In genomic region chr9:43339614-43340020, GRCm38 (mm10) we compare ENCODE assay signal across 9 mouse cellular contexts. TPM values are rescaled to one million over a fixed set of nuclear protein-coding genes. Genes with fewer than 3 reads are reported as not detected.
DNase-seq lines count a peak whose midpoint lies in the region; ATAC-seq and TF ChIP-seq lines count a peak whose summit lies in the region.
"Had no signal": no experiment of that assay in that cellular context is flagged by ENCODE, and none has a peak within 500 bp of the region (broad histone marks: within the 10 kb centered on the region; RNA-seq: fewer than 3 reads in every experiment).

No protein-coding gene starts in this region.

- H3K9ac ChIP-seq in embryonic facial prominence, embryonic 14.5 days (ENCODE audit: low read depth, low read length) = no peak overlapping the region
- H3K9ac ChIP-seq: limb, embryonic 13.5 days had no signal

- H3K9me3 ChIP-seq in G1E (replicated peaks) = peaks cover 33% of the 10 kb centered on the region
- no peaks in the 10 kb centered on the region for H3K9me3 ChIP-seq in embryonic facial prominence, embryonic 14.5 days (ENCODE audit: control insufficient read depth, low read length)
- H3K9me3 ChIP-seq: limb, embryonic 13.5 days had no signal

- no peak for DNase-seq in G1E (ENCODE audit: low spot score)
- DNase-seq in adrenal gland, postnatal 4 days (ENCODE audit: low spot score in 2 of 2) = peak; percentile 27 to 29
- DNase-seq in embryonic facial prominence, embryonic 14.5 days (ENCODE audit: low spot score) = peak; percentile 54
- peak; percentile 75 to 85 for DNase-seq in heart, postnatal 36 days
- DNase-seq in layer of hippocampus, adult 9-11 months = peak; percentile 48
- DNase-seq in lung, postnatal 36 days = peak; percentile 77
- DNase-seq in right cerebral cortex, postnatal 14 days = peak; percentile 83
- DNase-seq in yolk sac, embryonic 10.5 days (ENCODE audit: low spot score) = no peak

- H3K4me3 ChIP-seq in G1E (ENCODE audit: low read depth, low read length) = no peak overlapping the region
- H3K4me3 ChIP-seq in embryonic facial prominence, embryonic 14.5 days (ENCODE audit: low read depth, low read length) = no peak overlapping the region
- H3K4me3 ChIP-seq: limb, embryonic 13.5 days had no signal

- H3K27ac ChIP-seq in embryonic facial prominence, embryonic 14.5 days (replicated peaks; ENCODE audit: low read depth, low read length) = no peak overlapping the region
- H3K27ac ChIP-seq: limb, embryonic 13.5 days had no signal

- no peaks in the 10 kb centered on the region; the same call in 1 of the 2 replicates for H3K27me3 ChIP-seq in G1E (ENCODE audit: insufficient read depth, low read length)
- H3K27me3 ChIP-seq in embryonic facial prominence, embryonic 14.5 days (replicated peaks; ENCODE audit: control insufficient read depth, insufficient read depth, low read length) = no peaks in the 10 kb centered on the region
- H3K27me3 ChIP-seq: limb, embryonic 13.5 days had no signal

- H3K36me3 ChIP-seq in G1E (replicated peaks) = no peaks in the 10 kb centered on the region
- H3K36me3 ChIP-seq in embryonic facial prominence, embryonic 14.5 days (ENCODE audit: control insufficient read depth, insufficient read depth, low read length) = no peaks in the 10 kb centered on the region
- H3K36me3 ChIP-seq: limb, embryonic 13.5 days had no signal

- no peaks in the 10 kb centered on the region for H3K4me1 ChIP-seq in G1E (ENCODE audit: insufficient read depth, low read depth, low read length)
- no peaks in the 10 kb centered on the region for H3K4me1 ChIP-seq in embryonic facial prominence, embryonic 14.5 days (ENCODE audit: control insufficient read depth, insufficient read depth, low read length)
- H3K4me1 ChIP-seq: limb, embryonic 13.5 days had no signal

- peak; percentile 31; the same call in 1 of the 2 replicates for TF ChIP-seq CTCF in G1E (IDR thresholded peaks at IDR 0.05; ENCODE audit: low read depth, low read length)

- ATAC-seq in G1E (ENCODE audit: extremely low read depth, insufficient number of reproducible peaks, low FRiP score, poor library complexity, severe bottlenecking) = no peak
- peak; percentile 60 for ATAC-seq in embryonic facial prominence, embryonic 14.5 days (ENCODE audit: low read depth)

- 0% methylated on average over 2 of the region's 2 CpGs for WGBS in embryonic facial prominence, embryonic 14.5 days

- no peak overlapping the region for H3K4me2 ChIP-seq in embryonic facial prominence, embryonic 14.5 days (ENCODE audit: low read depth, low read length)
- H3K4me2 ChIP-seq: limb, embryonic 13.5 days had no signal

- intact Hi-C loops in heart, postnatal 36 days (cut with DNase I) = loop anchor here (1.0 to 5.0 kb wide), 6 partner anchors 152 to 632 kb away; no protein-coding TSS in a partner anchor

RNA-seq across cellular contexts. Expression of gene Trim29, which starts 29.0 kb away (rescaled TPM):
- total RNA-seq in G1E (2014; fragmentation: Nextera tagmentation) = not detected in 2 replicates
- not detected in 2 replicates for total RNA-seq in G1E (2017)
- polyA plus RNA-seq in G1E (2012) = not detected in 2 replicates
- total RNA-seq in adrenal gland, postnatal 4 days (2021) = under 1 TPM in 1 of 2 experiments, not detected in 1; 0.25 TPM
- polyA plus RNA-seq in embryonic facial prominence, embryonic 14.5 days (2014; fragmentation: Nextera tagmentation; extraction: Ambion mirVana) = 37.1 and 43.5 TPM in 2 replicates
- under 1 TPM in 1 of 2 experiments, not detected in 1; 0.11 TPM for total RNA-seq in heart, postnatal 36 days (2021)

Comparison
In these comparisons a context has a peak if more than half of its experiments do, and no peak if none do; other contexts are left out.
1. DNase-seq: peak in adrenal gland, postnatal 4 days (2 of 2), embryonic facial prominence, embryonic 14.5 days (single experiment), heart, postnatal 36 days (2 of 2), layer of hippocampus, adult 9-11 months (single experiment), lung, postnatal 36 days (single experiment) and right cerebral cortex, postnatal 14 days (single experiment); none in G1E (single experiment) and yolk sac, embryonic 10.5 days (single experiment).